Mouse (Mus musculus) layer of hippocampus, postnatal 36 days (tissue): ENCODE data around the gene Slc16a11. TPM values are rescaled to one million over a fixed set of nuclear protein-coding genes. Genes with fewer than 3 reads are reported as not detected.
A peak's percentile ranks its signal among the peaks of the same experiment; 100 is the strongest.

Source experiments
- DNase-seq, 2 experiments: peaks; one replicate each; pipeline ENCODE4 v3.0.0; 2022
- total RNA-seq, 2 experiments: library from RNA; stranded (reverse); gene quantifications; 2 replicates each; pipeline ENCODE4 v1.2.3; 2021

The Slc16a11 gene
- total RNA-seq, 2 experiments from 2014 or later = 30.5 to 34.6 TPM

- DNase-seq = peak; percentile 57 to 69
These were observed 10.9 kb upstream of the Slc16a11 start for GRCm38 (mm10) chr11:70201691-70202090.

GRCm38 (mm10) chr11:70206801-70207200 lies 5.8 kb upstream of the Slc16a11 start:
- no peak for DNase-seq

GRCm38 (mm10) chr11:70207283-70207682 lies 5.3 kb upstream of the Slc16a11 start:
- no peak for DNase-seq

GRCm38 (mm10) chr11:70208778-70209388 lies 3.7 kb upstream of the Slc16a11 start:
- DNase-seq = no peak

GRCm38 (mm10) chr11:70210681-70211080 lies 1.9 kb upstream of the Slc16a11 start:
- no peak for DNase-seq

GRCm38 (mm10) chr11:70211972-70212371 lies 580 bp upstream of the Slc16a11 start:
- no peak for DNase-seq

GRCm38 (mm10) chr11:70212896-70213295 lies 344 bp downstream of the Slc16a11 start:
- DNase-seq = peak; percentile 55 to 65

GRCm38 (mm10) chr11:70213736-70214135 lies 1.2 kb downstream of the Slc16a11 start:
- DNase-seq = no peak

GRCm38 (mm10) chr11:70214191-70214855 lies 1.8 kb downstream of the Slc16a11 start:
- no peak for DNase-seq

- DNase-seq = no peak
These were observed 2.3 kb downstream of the Slc16a11 start for GRCm38 (mm10) chr11:70214856-70215209.

- DNase-seq = no peak
These were observed 2.7 kb downstream of the Slc16a11 start for GRCm38 (mm10) chr11:70215301-70215700.

- no peak for DNase-seq
These were observed 3.6 kb downstream of the Slc16a11 start for GRCm38 (mm10) chr11:70216103-70216502.

GRCm38 (mm10) chr11:70218039-70218438 lies 5.5 kb downstream of the Slc16a11 start:
- no peak for DNase-seq

- no peak for DNase-seq
These were observed 6.4 kb downstream of the Slc16a11 start for GRCm38 (mm10) chr11:70218741-70219470.

- DNase-seq = no peak
These were observed 7.3 kb downstream of the Slc16a11 start for GRCm38 (mm10) chr11:70219873-70220272.

GRCm38 (mm10) chr11:70220323-70220722 lies 7.8 kb downstream of the Slc16a11 start:
- no peak for DNase-seq

- DNase-seq = peak; percentile 93
These were observed 8.4 kb downstream of the Slc16a11 start, which contains the start of gene Slc16a13 for GRCm38 (mm10) chr11:70220731-70221602. Slc16a13 (minus strand) TSS chr11:70221064.

- DNase-seq = no peak
These were observed 9.3 kb downstream of the Slc16a11 start for GRCm38 (mm10) chr11:70221603-70222500.

- DNase-seq = no peak
These were observed 11.2 kb downstream of the Slc16a11 start for GRCm38 (mm10) chr11:70223724-70224123.

GRCm38 (mm10) chr11:70225798-70226601 lies 13.4 kb downstream of the Slc16a11 start:
- DNase-seq = no peak

- DNase-seq = no peak
These were observed 14.0 kb downstream of the Slc16a11 start for GRCm38 (mm10) chr11:70226602-70226890.
